Mouse (Mus musculus): ENCODE data around the gene Ppargc1a.

Gene Ppargc1a

DNA sequence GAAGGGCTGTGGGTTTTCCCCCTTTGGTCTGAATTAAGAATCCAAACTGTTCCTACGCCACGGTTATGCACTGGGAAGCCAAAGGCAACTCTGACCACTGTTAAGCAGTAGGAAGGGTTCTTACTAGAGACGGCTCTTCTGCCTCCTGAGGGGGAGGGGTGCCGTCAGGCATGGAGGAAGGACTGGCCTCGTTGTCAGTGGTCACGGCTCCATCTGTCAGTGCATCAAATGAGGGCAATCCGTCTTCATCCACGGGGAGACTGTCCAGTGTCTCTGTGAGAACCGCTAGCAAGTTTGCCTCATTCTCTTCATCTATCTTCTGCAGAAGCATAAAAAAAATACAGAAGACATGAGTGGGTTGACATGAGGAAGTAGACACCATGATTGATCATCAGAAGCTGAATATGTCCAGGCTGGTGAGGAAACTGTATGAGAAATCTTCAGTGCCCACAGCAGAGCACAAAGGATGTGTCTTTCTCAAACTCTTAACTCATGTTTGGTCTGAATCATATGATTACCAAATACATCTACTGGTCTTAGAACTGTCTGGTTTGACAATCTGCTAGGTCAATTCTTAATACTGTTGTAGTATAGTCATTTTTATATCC, 69.5 kb downstream of the Ppargc1a start:
- DNase-seq = peak; percentile 51 to 63

DNA sequence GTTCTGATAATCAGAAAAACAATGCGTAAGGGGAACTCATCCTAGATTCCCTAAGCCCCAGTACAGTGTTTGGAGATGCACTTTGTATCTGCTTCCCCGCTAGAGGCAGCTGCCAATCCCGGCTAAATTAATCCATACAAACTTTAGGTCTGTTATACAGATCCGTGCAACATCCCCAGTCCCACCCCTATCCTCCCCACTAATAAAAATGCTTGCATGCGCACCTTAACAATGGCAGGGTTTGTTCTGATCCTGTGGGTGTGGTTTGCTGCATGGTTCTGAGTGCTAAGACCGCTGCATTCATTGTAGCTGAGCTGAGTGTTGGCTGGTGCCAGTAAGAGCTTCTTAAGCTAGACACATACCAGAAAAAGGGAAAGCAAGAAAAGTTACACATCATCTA, 72.1 kb downstream of the Ppargc1a start:
- no peak for DNase-seq

DNA sequence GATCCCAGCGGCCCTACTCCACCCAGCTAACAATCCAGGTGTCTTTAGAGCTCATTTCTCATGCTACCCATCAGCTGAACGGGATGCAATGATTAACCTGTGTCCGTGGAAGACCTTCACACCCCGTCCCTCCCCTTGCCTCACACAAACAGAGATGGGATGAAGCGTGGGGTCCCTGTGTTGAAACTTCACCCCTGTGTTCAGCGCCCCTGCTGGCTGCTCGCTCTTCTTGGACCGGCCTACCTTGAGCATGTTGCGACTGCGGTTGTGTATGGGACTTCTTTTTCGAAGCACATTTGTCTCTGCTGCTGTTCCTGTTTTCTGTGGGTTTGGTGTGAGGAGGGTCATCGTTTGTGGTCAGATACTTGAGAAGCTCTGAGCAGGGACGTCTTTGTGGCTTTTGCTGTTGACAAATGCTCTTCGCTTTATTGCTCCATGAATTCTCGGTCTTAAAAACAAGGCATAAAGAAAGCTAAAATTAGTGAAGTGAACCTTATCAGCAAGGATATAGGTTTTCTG, 73.1 kb downstream of the Ppargc1a start:
- DNase-seq = no peak

DNA sequence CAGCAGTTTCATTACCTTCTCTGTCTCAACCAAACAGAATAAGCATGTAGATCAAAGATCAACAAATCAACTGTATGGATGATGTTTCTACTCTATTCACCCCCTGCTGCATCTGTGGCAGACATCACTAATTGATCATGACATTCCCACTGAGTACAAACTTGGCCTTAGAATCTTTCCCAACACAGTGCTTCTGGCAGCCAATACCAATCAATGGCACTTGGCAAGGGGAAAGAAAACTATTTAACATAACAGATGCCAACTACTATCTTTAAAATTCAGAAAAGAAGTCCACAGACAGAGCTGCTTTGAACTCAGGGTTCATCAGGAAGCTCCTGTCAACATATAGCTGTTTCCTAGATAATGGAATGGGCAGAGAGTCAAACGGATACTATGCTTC, 83.8 kb downstream of the Ppargc1a start:
- DNase-seq = peak in 1 of 2 experiments; percentile 7

DNA sequence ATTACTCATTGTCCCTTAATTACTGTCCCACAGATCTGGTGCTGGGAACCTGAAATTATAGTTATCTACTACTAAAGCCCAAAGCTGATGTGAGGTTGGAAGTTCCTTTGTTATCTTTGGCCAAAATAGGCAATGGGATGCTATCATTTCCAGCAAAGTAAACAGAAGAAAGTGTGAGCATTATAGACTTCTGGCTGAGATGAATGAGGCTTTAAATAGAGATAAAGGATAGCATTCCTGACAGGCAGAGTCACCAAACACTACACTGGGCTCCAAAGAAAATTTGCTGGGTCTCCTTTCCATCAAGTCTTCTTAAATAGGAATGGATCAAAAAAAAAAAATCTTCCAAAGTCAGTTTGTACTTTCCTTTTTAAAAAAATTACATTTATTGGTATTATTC, 87.7 kb downstream of the Ppargc1a start:
- DNase-seq = no peak

DNA sequence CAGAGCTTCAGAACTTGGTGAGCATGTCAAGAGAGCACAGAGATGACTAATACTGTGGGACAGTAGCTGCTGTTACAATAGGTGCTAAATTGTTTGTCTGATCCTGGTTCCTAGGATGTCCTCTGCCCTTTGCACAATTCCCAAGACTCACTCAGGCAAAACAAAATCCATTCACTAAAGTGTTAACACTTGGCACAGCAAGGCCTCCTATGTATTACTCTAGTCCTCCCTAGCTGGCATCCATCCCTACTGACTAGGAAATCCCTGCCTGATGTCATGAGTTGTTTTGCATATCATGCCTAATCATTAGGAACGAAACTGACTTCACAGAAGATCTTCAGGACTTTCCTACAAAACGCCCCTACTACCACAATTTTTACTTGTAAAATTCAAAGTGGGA, 88.1 kb downstream of the Ppargc1a start:
- peak in 1 of 2 experiments; percentile 5 for DNase-seq

DNA sequence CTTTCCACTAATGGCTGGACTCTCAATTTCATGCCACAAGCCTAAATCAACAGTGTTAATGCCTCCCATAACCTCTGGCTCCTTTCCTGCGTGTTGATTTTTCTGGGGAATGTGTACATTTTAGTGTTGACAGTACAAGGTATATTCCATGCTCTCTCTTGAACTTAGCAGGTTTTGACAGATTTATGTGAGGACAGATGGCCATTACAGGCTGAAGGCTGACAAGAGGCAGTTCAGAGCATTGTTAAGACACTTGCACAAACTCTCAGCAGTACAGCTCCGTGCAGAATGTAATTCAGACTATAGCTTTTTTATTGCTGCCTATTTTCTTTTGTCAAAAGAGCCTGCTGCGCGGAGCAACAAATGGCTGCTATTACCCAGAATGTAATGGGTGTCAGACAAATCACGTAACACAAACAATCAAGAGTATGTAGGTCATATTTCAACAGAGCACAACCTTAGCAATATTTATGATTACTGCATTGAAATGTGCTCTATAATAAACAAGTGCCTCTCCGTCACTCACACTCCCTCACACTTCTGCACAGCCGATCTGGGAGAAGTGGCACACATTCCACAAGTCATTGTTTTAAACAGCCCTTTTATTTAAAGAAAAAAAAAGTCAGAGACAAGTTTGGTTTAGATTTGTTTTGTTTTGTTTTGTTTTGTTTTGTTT, 89.1 kb downstream of the Ppargc1a start:
- no peak for DNase-seq

DNA sequence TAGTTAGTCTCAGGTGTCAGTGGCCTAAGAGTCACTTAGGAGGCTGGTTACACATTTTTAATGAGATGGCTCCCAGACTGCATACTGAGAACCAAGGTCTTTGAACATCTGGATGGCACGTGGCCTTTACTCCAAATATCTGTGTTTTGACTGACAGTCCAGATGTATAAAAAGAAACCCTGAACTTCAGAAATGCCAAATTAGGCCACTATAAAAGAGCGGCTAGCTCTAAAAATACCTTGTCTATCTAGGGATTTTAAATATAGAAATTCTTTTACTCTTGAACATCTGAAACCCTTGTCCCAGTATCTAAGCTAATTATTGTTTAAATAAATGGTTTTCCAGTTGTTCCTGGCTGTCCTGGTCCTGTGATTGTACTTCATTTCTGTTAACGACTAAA, 90.4 kb downstream of the Ppargc1a start:
- DNase-seq = no peak

DNA sequence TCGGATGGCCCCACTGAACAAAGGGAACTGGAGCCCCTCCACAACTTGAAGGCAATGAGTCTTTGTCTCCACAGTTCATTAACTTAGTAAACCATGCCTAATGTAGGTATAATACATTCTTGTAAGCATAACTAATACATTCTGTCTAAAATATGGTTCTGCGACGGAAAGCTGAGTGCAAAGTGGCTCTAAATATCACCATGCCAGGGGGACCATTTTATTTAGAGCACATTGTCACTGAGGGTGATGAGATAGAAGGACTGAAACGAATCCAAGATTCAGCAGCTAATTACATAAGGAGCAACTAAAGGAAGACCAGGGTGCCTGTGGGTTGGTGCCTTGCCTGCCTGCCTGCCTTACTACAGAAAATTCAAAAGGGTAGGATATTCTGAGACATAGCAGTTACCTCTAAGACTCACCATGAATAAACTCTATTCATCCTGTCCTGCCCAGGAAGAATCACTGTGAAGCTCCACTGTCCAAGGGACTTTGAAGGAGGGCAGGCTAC, 92.4 kb downstream of the Ppargc1a start:
- DNase-seq = no peak

DNA sequence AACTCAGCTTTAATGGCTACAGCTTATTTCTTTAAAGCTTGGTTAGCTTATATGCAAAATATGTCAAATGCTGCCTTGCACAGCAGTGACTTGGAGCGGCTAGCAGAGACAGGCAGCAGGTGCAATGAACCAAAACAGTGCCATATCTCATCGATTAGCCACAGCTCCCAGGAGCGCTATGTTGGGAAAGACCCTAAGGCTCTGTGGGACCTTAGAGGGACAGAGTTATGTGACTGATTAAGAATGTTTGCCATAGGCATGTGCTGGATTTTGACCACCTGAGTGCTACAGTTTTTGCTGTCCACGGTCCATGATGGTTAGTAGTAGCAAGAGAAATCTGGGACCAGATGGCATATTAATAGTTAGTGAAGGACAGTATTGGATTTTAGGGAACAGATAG, 95.9 kb downstream of the Ppargc1a start:
- DNase-seq = no peak

DNA sequence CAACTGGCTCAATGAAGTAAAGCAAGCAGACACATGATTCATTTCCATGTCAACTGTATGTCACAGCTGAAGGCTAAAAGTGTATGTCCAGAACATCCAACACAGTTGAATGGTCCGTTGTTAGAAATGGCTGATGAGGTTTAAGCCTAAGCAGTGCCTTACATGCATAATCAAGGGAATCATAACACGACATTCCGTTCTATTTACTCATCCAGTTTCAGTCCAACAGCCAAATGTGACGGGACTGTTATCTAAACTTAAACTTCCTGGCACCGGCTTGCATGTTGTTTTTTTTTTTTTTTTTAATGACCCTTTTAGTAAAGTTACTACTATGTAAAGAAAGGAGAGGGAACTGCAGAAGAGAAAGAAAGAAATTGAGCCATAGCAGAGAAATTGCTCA, 101.5 kb downstream of the Ppargc1a start:
- DNase-seq = no peak

DNA sequence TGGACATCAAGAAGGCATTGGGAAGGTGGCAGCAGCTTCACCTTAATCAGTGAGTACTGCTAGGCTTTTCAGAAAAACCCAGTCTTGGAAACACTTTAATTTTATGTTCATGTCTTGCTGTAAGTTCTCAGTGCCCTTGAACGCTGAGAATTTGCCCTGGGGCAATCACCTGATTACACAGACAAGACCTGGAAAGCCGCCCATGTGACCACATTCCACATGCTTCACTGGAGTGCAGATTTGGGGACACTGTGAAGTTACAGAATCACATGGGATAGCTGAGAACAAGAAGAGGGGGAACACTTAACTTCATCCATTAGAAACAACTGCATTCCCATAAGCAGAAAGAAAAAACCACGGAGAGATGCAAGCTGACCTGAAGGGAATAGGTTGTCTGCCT, 115.5 kb downstream of the Ppargc1a start:
- DNase-seq = peak; percentile 8 to 17

DNA sequence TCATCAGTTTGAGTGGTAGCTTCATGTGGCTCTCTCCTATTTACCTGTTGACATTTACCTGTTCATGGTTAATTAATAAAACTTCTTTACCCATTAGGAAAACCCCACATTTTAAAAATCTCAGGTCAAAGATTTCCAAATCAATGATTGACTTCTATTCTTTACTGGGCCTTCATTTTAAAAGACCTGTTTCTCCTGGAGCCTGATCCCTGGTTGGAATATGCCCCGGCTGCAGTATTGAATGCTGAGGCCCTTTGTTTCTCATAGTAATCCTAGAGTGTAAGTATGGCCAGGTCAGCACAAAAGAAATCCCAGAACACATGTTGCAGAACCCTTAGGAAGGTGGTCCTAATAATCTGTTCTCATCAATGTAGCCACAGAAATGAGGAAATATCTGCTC, 119.9 kb downstream of the Ppargc1a start:
- DNase-seq = no peak

DNA sequence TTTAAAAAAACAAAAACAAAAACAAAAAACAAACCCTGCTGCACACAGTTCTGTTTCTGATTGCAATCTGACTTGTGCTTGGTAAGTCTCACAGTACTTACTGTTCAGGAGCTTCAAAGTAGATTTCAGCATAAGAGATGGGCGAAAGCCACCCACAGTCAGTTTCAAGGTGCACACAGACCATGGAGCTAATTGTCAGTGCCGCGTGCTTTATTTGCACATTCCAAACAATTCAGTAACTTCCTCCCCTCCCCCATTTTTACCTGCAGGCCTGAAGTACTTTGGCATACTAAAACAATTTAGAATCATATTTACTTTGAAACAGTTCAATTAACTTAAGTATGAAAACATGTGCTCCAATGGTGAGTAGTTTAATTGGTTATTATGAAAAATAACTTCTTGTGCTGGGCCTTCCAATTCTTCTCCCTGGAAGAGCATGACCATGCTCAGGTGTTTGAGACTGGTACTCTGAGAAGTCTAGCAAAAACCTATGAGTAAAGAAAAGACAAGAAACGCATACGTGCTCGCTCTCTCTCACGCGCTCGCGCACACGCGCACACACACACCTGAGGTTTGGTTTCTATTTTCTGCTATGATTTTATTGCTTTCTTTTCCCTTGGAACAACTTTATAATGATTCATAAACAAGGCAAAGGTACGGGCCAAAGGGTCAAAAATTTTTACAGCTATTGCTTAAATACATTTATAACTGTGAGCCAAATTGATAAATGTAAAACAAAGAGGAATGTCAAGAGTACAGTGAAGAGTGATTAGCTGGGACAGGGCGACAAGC, 121.0 kb downstream of the Ppargc1a start:
- no peak for DNase-seq

DNA sequence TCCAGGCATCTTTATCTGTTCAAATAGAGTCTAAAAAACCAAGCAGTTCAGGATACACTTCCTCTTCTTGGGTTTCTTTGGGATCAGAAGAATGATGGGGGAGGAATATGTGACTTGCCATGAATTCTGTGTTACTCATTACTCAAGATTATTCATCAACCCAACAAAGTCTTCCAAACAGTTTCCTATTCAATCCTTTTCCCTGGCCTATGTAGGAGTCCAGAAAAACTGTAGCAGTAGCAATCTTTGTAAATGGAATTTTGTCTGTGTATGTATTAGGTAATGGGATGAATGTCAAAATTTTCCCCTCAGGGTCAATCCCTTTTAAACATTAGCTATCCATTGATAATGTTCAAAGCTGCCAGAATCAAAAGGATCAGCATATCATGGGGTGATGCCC, 121.8 kb downstream of the Ppargc1a start:
- DNase-seq = no peak

DNA sequence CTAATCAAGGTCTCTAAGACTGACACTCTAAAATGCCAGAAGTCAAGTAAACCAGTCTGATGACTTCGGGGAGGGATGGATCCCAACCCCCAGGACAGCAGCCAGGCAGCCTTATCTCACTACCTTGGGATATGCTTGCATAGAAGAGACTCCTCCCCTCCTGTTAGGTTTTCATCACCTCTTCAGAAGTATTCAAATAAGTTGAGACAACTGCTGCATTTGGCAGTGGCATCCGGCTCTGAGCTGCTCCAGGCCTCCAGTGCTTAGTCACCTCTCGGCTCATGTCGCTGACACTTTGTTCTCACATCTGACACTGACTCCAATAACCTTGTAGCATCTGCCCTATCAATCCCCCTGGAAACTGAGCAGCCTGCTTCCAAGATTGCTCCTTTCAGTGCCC, 127.8 kb downstream of the Ppargc1a start:
- no peak for DNase-seq

DNA sequence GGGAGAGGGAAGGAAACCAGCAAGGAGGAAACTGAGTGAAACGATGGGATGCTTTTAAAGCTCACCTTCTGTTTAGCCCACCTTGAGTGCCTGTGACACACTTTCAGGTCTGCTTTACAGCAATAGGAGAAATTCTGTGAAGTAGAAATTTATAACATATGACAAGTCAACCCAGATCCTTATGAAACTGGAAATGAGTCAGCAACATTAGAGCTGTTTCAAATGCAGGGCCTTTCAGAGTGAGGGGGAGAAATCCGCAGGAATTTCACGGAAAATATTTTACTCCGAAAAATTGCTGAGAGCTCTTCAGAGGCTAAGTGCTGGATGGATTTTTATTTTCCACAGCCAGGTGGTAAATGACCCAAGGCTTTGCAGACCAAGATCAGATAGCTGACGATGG, 133.6 kb downstream of the Ppargc1a start:
- DNase-seq = no peak

DNA sequence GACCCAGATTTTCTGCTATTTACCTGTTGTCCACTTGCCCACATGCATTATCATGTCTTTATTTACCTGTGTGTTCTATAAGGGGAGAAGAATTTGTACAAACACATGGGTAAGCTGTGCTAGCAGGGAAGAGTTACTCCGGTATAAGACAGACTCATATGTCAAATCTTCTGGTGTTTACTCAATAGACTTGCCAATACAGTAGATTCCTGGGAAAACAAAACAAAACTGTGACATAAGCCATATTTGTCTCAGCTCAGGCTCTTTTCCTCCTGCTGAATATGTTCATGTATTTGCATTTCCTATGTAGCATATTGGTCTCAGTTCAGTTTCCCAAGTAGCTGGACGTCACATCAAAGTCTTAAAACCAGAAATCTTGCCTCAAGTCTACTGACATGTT, 135.0 kb downstream of the Ppargc1a start:
- no peak for DNase-seq

DNA sequence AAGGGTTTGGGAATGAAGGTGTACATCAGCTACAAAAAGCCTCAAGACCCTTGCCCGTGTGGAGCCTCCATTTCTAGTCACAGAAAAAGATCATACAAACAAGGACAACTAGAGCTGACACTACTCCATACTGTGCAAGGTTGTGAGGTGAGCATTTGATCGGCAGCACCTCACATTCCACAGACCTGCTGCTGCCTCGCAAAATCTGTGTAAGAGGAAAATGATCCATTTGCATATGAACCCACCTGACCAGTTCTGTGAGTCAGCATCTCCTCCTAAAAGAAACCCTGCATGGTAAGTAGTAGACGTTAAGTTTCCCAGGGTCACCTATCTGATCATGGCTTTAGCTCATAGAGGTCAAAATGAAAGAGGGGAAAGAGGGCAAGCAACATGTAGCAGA, 135.5 kb downstream of the Ppargc1a start:
- DNase-seq = no peak

DNA sequence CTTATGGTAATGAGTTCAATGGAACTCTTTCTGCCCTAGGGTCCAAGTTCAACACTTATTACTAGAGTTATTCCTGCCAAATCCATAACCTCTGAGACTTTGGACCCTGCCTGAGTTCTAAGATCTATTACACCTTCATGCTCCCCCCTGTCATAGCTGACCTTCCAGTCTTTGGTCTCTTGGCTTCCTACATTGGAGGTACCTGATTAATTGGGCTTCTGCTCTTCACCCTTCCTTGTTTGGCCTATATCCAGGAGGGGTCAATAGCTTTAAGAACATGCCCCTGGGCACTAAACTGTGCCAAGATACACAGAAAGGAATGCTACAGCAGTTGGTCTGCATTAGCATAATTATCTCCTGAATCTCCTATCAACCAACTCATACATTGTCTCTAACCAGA, 141.1 kb downstream of the Ppargc1a start:
- DNase-seq = no peak

DNA sequence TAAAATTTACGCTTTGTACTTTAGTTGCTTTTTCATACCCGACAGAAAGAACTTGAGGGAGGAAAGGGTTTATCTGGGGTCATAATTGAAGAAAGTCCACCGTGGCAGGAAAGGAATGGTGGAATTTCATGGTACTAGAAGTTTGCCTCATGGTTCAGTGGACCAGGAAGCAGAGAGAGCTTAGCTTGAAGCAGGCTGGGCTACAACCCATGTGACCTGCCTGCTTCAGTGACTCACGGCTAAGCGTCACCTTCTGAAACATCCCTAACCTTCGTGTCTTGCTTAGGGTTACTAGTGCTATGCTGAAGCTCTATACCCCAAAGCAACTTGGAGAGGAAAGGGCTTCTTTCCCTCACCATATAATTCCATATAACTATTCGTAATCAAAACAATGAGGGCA, 151.1 kb downstream of the Ppargc1a start:
- DNase-seq = no peak

DNA sequence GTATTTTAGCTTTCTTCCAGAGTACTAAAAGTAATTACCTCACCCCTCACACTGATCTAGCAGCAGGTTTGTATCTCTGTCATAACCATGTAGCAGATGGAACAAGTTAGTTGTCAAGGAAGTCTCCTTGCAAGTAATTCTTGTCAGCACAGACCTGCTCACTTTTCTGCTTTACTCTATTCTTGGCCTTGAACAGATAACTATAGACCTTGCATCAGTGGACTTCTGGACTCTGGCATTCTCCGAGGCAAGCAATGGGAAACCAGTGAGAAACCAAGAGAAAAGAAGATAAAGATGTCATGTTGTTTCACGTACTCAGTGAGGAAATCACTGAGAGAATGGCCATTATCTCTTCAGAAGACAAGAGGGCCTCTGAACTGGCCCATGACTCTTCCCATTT, 152.1 kb downstream of the Ppargc1a start:
- no peak for DNase-seq

DNA sequence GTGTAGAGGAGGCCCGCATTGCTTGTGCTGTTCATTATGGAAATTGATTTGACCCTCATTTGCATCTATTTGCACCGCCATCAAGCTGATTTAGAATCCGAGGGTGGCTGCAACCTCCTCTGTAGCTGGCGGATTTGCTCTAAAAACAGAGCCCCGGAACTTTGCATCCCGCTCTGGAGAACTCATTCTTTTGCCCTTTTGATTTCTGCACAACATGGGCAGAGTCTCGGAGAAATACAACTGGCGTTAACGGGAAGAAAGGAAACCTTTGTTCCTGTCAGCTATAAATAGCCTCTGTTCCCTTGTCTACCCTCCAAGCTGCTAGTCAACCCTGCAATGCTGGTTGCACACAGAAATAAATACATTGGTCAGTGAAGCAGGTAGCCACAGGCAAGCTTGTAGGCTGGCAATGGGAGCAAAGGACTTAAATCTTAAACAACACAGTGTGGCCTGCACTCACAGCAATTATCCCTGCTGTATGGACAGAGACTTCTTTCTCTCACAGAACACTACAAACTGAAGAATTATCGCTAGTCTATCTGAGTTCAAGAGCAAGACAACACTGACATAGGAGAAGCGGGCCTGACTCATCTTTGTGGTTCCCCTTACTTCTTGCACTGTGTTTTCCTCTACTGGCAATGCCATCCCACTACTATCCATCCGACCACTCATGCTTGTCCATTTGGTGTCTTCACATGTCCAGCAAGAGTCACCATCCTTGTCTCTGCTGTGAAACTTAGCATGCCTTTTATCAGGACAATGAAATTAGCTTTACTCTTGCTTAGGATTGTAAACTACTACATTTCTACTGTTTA, 155.0 kb downstream of the Ppargc1a start:
- DNase-seq = peak; percentile 1 to 3

All from cerebellum, postnatal 10 days (tissue).